9 mouse cellular contexts compared by ENCODE assay signal in the genomic region with DNA sequence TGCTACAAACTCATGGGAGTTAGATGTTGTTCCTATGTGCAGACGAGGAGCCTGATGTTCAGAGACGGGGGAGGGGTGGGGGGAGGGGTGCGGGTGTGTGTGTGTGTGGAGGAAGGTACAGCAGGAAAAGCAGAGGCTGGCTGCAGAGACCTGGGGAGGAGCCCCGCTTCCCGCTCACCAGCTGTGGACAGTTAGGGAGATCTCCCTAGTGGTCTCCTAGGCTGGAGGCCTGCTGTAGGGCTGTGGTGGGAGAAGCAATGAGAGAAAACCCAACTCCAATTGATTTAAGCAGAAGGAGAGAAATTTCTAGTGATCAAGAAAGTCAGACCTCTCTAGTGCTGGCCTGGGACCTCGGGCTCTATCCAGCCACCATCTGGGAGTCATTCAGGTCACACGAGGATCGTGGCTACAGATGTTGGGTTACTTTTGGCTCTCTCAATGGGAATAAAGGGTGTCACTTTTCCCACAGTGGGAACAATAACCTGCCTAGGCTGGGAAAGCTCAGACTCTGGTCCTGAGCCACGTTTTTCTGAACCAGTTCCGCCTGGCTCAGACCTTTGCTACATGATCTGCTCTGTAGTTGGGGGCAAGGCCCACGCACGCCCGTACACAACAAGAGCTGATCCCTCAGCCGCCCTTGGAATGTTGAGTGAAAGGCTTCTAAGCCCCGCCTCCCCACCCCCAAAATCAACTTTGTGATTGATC. TPM values are rescaled to one million over a fixed set of nuclear protein-coding genes. Genes with fewer than 3 reads are reported as not detected.
DNase-seq lines count a peak whose midpoint lies in the region; ATAC-seq lines count a peak whose summit lies in the region.
"Had no signal": no experiment of that assay in that cellular context is flagged by ENCODE, and none has a peak within 500 bp of the region (broad histone marks: within the 10 kb centered on the region; RNA-seq: fewer than 3 reads in every experiment).

No protein-coding gene starts in this region.

- 23% methylated on average over 15 of the region's 15 CpGs for WGBS in embryonic facial prominence, embryonic 15.5 days
- WGBS in hindbrain, embryonic 14.5 days, result 54% methylated on average over 15 of the region's 15 CpGs

- no peaks in the 10 kb centered on the region for H3K27me3 ChIP-seq in embryonic facial prominence, embryonic 15.5 days
- no peaks in the 10 kb centered on the region for H3K27me3 ChIP-seq in hindbrain, embryonic 14.5 days (ENCODE audit: control insufficient read depth, insufficient read depth, low read length)

- H3K36me3 ChIP-seq in embryonic facial prominence, embryonic 15.5 days, result no peaks in the 10 kb centered on the region
- H3K36me3 ChIP-seq in hindbrain, embryonic 14.5 days (replicated peaks; ENCODE audit: control insufficient read depth, insufficient read depth), result no peaks in the 10 kb centered on the region

- H3K4me1 ChIP-seq in embryonic facial prominence, embryonic 15.5 days, result peaks cover 32% of the 10 kb centered on the region
- no peaks in the 10 kb centered on the region for H3K4me1 ChIP-seq in hindbrain, embryonic 14.5 days (replicated peaks; ENCODE audit: control insufficient read depth, insufficient read depth, low read length)

- no peak overlapping the region for H3K4me2 ChIP-seq in embryonic facial prominence, embryonic 15.5 days (replicated peaks)
- H3K4me2 ChIP-seq in hindbrain, embryonic 14.5 days (replicated peaks), result no peak overlapping the region

- peak overlapping the region; percentile 44; the same call in 1 of the 2 replicates for H3K27ac ChIP-seq in embryonic facial prominence, embryonic 15.5 days (replicated peaks)
- H3K27ac ChIP-seq in hindbrain, embryonic 14.5 days, result no peak overlapping the region

- H3K4me3 ChIP-seq in embryonic facial prominence, embryonic 15.5 days (replicated peaks), result no peak overlapping the region
- H3K4me3 ChIP-seq in hindbrain, embryonic 14.5 days (replicated peaks; ENCODE audit: low read length), result no peak overlapping the region

- peak; percentile 43 to 57 for DNase-seq in kidney, postnatal 4 days
- DNase-seq in kidney, postnatal 36 days, result no peak
- no peak for DNase-seq in hindbrain, embryonic 14.5 days (ENCODE audit: low spot score)
- peak; percentile 67 for DNase-seq in skeletal muscle tissue, adult 2 months (ENCODE audit: low read depth, low spot score)
- no peak for DNase-seq in spleen, postnatal 4 days (ENCODE audit: low spot score in 2 of 2)
- DNase-seq: cerebellum, adult 9-10 months had no signal

- peak; percentile 69 for ATAC-seq in embryonic facial prominence, embryonic 15.5 days (ENCODE audit: insufficient number of reproducible peaks, low FRiP score, low TSS enrichment, low read depth)
- ATAC-seq in hindbrain, embryonic 14.5 days (ENCODE audit: low FRiP score), result peak; percentile 29; the same call in 1 of the 2 replicates
- ATAC-seq in activated CD4-positive, CD25-positive, alpha-beta regulatory T cell, adult 4 months, result no peak
- ATAC-seq: Patski had no signal

- no peak overlapping the region for H3K9ac ChIP-seq in embryonic facial prominence, embryonic 15.5 days
- no peak overlapping the region for H3K9ac ChIP-seq in hindbrain, embryonic 14.5 days

- H3K9me3 ChIP-seq in embryonic facial prominence, embryonic 15.5 days (replicated peaks), result no peaks in the 10 kb centered on the region
- no peaks in the 10 kb centered on the region for H3K9me3 ChIP-seq in hindbrain, embryonic 14.5 days (ENCODE audit: control insufficient read depth, low read length)

RNA-seq across cellular contexts. Expression of a gene that starts 36.8 kb away (rescaled TPM):
- polyA plus RNA-seq in embryonic facial prominence, embryonic 15.5 days (2015; fragmentation: Nextera tagmentation; extraction: Ambion mirVana), result not detected in 2 replicates
- 0.20 TPM in 1 of 2 replicates, not detected in the other for polyA plus RNA-seq in hindbrain, embryonic 14.5 days (2014; fragmentation: Nextera tagmentation; extraction: Ambion mirVana)
- not detected for polyA plus RNA-seq in activated CD4-positive, CD25-positive, alpha-beta regulatory T cell, adult 4 months (2017; shearing (Covaris generic))

Comparison
In these comparisons a context has a peak if more than half of its experiments do, and no peak if none do; other contexts are left out.
1. DNase-seq: peak in kidney, postnatal 4 days (2 of 2) and skeletal muscle tissue, adult 2 months (single experiment); none in kidney, postnatal 36 days (0 of 2), hindbrain, embryonic 14.5 days (single experiment) and spleen, postnatal 4 days (0 of 2).